Mouse (Mus musculus): ENCODE measurements around the gene Armc6. TPM values are rescaled to one million over a fixed set of nuclear protein-coding genes. Genes with fewer than 3 reads are reported as not detected.

The Armc6 gene
- total RNA-seq, 4 experiments from 2014 or later: 33.6 to 44.9 (median 40.5) TPM

DNA sequence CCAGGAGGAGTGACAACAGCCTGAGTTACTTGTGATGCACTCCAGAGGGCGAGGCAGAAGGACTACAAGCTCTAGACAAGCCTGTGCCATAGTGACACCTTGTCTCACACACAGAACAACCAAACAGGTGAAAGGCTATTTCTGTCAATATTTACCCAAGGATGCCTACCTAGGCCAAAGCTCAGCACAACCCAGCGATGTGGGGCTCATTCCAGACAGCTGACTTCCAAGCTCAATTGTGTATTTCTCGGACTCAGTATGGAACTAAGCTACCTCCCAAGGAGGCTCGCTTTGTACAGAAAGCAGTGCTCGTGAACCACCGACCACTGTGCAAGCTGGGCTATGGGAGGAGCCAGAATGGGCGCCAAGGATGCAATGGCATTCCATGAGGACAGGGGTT, 36.7 kb downstream of the Armc6 start:
- DNase-seq (ENCODE audit: low spot score in 2 of 2): no peak

DNA sequence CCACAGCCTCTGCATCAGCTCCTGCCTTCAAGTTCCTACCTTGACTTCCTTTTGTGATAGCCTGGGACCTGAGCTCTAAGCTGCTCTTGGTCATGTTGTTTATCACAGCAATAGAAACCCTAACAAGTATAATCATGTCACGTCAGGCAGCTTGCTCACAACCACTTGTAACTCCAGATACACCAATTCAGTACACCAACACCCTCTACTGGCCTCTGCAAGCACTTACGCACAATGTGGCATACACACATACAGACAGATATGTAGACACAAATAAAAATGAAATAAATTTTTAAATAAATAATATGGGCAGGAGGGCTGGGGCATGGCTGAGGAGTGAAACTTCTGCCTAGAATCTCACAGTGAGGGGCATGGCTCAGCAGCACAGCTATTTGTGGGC, 38.5 kb downstream of the Armc6 start:
- DNase-seq (ENCODE audit: low spot score in 2 of 2): no peak

DNA sequence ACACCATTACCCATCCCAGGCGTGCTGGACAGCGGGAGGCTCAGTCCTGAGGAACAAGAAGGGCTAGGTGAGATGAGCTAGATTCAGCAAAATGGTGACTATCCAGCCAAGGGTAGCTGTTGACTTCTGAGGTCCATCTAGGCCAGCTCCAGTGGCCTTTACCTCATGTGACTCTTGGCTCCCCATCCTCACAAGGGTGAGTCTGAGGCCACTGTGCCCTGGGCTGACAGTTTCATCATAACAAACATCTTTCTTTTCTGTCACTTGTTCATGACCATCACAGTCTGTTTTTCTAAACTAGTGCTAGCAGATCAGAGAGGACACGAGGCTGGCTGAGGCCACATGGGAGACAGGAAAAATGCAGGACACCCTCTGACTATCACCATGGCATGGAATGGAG, 40.1 kb downstream of the Armc6 start:
- DNase-seq (ENCODE audit: low spot score in 2 of 2): no peak

DNA sequence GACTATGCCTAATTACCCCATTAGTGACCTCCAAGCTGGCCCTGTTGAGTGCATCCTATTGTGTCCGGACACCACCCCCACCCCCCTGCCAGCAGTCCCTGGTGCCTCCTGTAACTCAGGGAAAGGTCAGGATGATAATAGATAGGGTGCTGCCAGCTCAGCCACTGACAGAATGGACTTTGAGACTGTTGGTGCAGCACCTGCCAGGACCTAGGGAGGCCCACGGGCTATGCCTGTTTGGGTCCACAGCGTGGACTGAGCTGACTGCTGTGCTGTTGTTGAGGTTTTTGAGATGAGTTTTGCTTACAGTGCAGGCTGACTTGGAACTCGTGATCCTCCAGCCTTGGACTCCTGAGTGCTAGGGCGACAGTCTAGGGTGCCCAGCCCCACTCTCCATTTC, 41.0 kb downstream of the Armc6 start:
- DNase-seq (ENCODE audit: low spot score in 2 of 2): no peak

GRCm38 (mm10) chr8:70188707-70189106, 45.6 kb downstream of the Armc6 start:
- DNase-seq (ENCODE audit: low spot score in 2 of 2): no peak

GRCm38 (mm10) chr8:70183194-70183593, 51.1 kb downstream of the Armc6 start:
- no peak for DNase-seq (ENCODE audit: low spot score in 2 of 2)

DNA sequence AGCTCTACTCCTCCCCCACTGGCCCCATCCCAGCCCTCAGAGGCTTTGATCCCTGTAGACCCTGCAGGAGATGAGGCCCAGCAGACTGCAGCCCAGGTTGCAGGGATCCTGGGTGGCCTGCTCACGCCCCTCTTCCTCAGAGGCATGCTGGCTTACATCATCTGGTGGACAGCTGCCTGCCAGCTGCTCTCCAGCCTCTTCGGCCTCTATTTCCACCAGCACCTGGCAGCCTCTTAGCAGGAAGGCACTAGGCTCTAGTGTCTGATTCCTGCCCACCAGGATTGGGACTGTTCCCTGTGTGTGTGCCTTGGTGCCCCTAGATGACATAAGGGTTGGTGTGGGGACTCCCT, 52.4 kb downstream of the Armc6 start:
- no peak for DNase-seq (ENCODE audit: low spot score in 2 of 2)

DNA sequence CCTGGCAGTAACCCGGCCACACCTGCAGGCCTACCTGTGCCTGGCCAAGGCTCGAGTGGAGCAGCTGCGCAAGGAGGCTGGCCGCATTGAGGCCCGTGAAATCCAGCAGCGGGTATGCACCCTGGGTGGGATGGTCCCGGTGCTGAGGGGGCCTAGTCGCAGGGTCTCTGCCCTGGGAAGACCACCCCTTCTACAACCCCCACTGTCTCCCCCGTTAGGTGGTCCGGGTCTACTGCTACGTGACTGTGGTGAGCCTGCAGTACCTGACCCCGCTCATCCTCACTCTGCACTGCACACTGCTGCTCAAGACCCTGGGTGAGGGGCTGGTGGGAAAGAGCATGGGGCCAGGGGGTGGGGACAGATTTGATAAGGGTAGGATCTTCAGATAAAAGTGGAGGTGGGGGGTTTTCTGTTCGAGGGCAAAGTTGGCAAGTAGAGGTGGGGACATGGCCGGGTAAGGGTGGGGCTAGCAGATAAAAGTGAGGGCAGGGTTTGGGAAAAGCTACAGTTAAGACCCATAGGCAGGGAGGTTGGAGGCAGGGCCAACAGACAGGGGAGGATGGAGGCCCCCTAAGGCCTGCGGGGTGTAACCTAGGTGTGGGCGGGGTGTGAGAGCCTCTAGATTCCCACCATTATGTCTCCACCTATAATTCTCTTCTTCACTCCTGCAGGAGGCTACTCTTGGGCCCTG, 52.9 kb downstream of the Armc6 start:
- no peak for DNase-seq (ENCODE audit: low spot score in 2 of 2)

GRCm38 (mm10) chr8:70179082-70179481, 55.2 kb downstream of the Armc6 start:
- DNase-seq (ENCODE audit: low spot score in 2 of 2): no peak

GRCm38 (mm10) chr8:70178231-70178630, 56.0 kb downstream of the Armc6 start:
- no peak for DNase-seq (ENCODE audit: low spot score in 2 of 2)

DNA sequence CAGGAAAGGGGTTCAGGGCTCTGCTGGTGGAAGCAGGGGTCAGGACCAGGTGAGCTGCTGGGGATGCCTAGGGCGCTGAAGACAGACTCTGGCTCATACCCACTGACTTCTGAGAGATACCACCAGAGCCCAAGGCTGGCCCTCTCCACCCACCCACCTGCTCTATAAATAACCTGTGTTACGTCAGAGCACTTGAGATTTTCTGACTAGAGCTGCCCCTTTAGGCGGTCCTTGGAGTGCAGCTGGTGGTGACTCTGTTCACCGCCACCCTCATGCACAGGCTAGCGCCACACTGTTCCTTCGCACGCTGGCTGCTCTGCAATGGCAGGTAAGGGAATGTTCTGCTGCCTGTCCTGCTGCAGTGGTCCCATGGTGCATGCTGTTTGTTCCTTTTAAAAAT, 60.2 kb downstream of the Armc6 start:
- DNase-seq (ENCODE audit: low spot score in 2 of 2): no peak

- DNase-seq (ENCODE audit: low spot score in 2 of 2): no peak
These were observed 60.9 kb downstream of the Armc6 start for GRCm38 (mm10) chr8:70173320-70173719.

- peak; percentile 75 to 92 for DNase-seq (ENCODE audit: low spot score in 2 of 2)
These were observed 62.1 kb downstream of the Armc6 start, which contains the start of gene Tmem161a for GRCm38 (mm10) chr8:70172043-70172681. Tmem161a (plus strand) TSS chr8:70172356.

GRCm38 (mm10) chr8:70171240-70171639, 63.0 kb downstream of the Armc6 start:
- DNase-seq (ENCODE audit: low spot score in 2 of 2): no peak

- no peak for DNase-seq (ENCODE audit: low spot score in 2 of 2)
These were observed 63.5 kb downstream of the Armc6 start for GRCm38 (mm10) chr8:70170748-70171147.

Other genes starting within 250 kb of the Armc6 start
- 10 to 100 TPM; 29.7 to 38.2 (median 30.4) TPM for gene Gatad2a, start 238.1 kb downstream of the Armc6 start, total RNA-seq (2022)
- gene Mau2, start 191.7 kb downstream of the Armc6 start, total RNA-seq (2022): 10 to 100 TPM; 61.7 to 65.7 (median 65.3) TPM
- 10 to 100 TPM; 53.0 to 56.4 (median 54.6) TPM for gene Sugp1, start 191.7 kb downstream of the Armc6 start, total RNA-seq (2022)
- gene Tm6sf2, start 161.5 kb downstream of the Armc6 start, total RNA-seq (2022): 1 to 10 TPM; 1.1 to 4.6 (median 1.4) TPM
- 100 to 1,000 TPM in 2 of 4 experiments, 10 to 100 TPM in 2; 97.1 to 113 (median 101) TPM for gene Hapln4, start 151.0 kb downstream of the Armc6 start, total RNA-seq (2022)
- 100 to 1,000 TPM; 143 to 155 (median 147) TPM for gene Ncan, start 113.6 kb downstream of the Armc6 start, total RNA-seq (2022)
- gene Nr2c2ap, start 103.1 kb downstream of the Armc6 start, total RNA-seq (2022): 10 to 100 TPM; 23.8 to 29.4 (median 26.5) TPM
- gene Rfxank, start 95.3 kb downstream of the Armc6 start, total RNA-seq (2022): 10 to 100 TPM; 15.1 to 19.6 (median 16.4) TPM
- gene Borcs8, start 95.0 kb downstream of the Armc6 start, total RNA-seq (2022): 10 to 100 TPM; 36.6 to 48.0 (median 42.9) TPM
- under 1 TPM in 2 of 4 experiments, not detected in 2; 0.27 to 0.58 TPM for gene Mef2b, start 94.8 kb downstream of the Armc6 start, total RNA-seq (2022)
- gene Tmem161a, start 62.1 kb downstream of the Armc6 start, total RNA-seq (2022): 10 to 100 TPM; 40.2 to 49.8 (median 43.4) TPM
- gene Slc25a42, start 22.2 kb downstream of the Armc6 start, total RNA-seq (2022): 10 to 100 TPM; 30.4 to 36.5 (median 34.9) TPM
- gene Sugp2, start 240 bp downstream of the Armc6 start, total RNA-seq (2022): 100 to 1,000 TPM; 102 to 121 (median 111) TPM
- gene Homer3, start 48.4 kb upstream of the Armc6 start, total RNA-seq (2022): 10 to 100 TPM in 1 of 4 experiments, 1 to 10 TPM in 3; 9.2 to 12.1 (median 9.8) TPM
- 10 to 100 TPM; 47.5 to 55.7 (median 51.8) TPM for gene Ddx49, start 68.0 kb upstream of the Armc6 start, total RNA-seq (2022)
- gene Cope, start 68.1 kb upstream of the Armc6 start, total RNA-seq (2022): 100 to 1,000 TPM; 123 to 154 (median 139) TPM
- 10 to 100 TPM; 83.6 to 94.5 (median 88.4) TPM for gene Cers1, start 81.3 kb upstream of the Armc6 start, total RNA-seq (2022)
- 10 to 100 TPM in 2 of 4 experiments, 1 to 10 TPM in 2; 4.2 to 13.4 (median 7.4) TPM for gene Gdf1, start 95.4 kb upstream of the Armc6 start, total RNA-seq (2022)
- 10 to 100 TPM; 55.1 to 60.8 (median 59.2) TPM for gene Upf1, start 118.8 kb upstream of the Armc6 start, total RNA-seq (2022)
- gene Comp, start 139.1 kb upstream of the Armc6 start, total RNA-seq (2022): 1 to 10 TPM in 1 of 4 experiments, under 1 TPM in 3; 0.20 to 1.0 (median 0.64) TPM
- gene Crtc1, start 205.1 kb upstream of the Armc6 start, total RNA-seq (2022): 100 to 1,000 TPM; 134 to 175 (median 147) TPM
- gene Klhl26, start 242.5 kb upstream of the Armc6 start, total RNA-seq (2022): 10 to 100 TPM; 39.1 to 42.8 (median 40.4) TPM